Mouse (Mus musculus): ENCODE results near the gene Slpi. TPM values are rescaled to one million over a fixed set of nuclear protein-coding genes. Genes with fewer than 3 reads are reported as not detected.

The Slpi gene
- total RNA-seq, 2 experiments from 2014 or later = 1.2 to 2.0 TPM

GRCm38 (mm10) chr2:164421306-164421705 is 32.4 kb upstream of the Slpi start:
- DNase-seq (ENCODE audit: low spot score in 2 of 2) = no peak

DNA sequence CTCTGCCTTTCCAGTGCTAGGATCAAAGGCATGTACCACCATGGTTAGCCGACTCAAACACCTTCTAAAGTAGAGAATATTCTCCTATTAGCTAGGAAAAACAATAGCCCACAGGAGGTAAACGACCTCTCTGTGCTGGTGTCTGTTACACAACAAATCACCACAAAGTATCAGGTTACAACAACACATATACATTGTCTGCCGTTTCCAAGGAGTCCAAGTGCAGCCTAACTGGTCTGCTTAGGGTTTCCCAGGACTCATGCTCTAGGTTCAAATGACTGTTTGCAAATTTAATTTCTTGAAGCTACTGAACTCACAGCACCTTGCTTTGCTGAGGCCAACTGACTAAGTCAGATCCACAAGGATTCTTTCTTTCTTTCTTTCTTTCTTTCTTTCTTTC is 30.6 kb upstream of the Slpi start:
- no peak for DNase-seq (ENCODE audit: low spot score in 2 of 2)

DNA sequence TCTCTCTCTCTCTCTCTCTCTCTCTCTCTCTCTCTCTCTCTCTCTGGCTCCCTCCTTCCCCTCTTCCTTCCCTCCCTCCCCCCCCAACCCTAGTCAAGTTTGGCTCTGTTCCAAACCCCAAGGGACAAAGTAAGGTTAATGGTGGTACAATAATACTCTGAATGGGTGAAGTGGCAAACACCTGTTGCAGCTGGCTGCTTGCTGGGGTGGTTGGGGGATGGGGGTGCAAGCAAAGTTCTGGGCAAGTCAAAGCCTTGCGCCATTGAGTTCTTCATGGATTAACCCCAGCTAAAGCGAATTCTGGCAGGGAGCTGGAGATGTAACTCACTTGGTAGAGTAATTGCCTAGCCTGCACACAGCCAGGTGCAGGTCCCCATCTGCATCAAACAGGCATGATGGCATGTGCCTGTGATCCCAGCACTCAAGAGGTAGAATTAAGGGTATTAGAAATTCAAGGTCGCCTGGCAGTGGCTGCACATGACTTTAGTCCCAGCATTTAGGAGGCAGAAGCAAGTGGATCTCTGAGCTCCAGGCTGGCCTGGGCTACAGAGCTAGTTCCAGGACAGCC is 29.5 kb upstream of the Slpi start:
- DNase-seq (ENCODE audit: low spot score in 2 of 2) = no peak

GRCm38 (mm10) chr2:164417198-164417597 is 28.3 kb upstream of the Slpi start:
- DNase-seq (ENCODE audit: low spot score in 2 of 2) = no peak

DNA sequence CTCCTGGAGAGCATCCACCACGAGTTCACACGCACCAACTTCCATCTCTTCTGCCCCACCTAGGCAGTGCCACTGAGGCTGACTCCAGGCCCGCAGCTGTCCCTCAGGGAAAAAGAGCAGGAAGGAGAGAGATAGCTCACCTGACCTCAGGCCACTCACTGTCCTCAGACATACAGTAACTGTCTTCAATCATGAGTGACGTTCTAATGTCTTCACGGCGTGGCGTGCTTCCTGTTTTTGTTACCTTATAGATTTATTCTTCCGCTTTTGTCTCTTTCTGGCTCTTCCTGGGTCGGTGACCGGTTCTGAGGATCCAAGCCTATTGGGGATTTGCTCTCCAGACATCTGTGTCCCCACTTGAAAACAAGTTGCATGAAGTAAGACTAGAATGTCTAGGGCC is 25.7 kb upstream of the Slpi start:
- no peak for DNase-seq (ENCODE audit: low spot score in 2 of 2)

- no peak for DNase-seq (ENCODE audit: low spot score in 2 of 2)
Observed at GRCm38 (mm10) chr2:164414167-164414566, 25.3 kb upstream of the Slpi start.

DNA sequence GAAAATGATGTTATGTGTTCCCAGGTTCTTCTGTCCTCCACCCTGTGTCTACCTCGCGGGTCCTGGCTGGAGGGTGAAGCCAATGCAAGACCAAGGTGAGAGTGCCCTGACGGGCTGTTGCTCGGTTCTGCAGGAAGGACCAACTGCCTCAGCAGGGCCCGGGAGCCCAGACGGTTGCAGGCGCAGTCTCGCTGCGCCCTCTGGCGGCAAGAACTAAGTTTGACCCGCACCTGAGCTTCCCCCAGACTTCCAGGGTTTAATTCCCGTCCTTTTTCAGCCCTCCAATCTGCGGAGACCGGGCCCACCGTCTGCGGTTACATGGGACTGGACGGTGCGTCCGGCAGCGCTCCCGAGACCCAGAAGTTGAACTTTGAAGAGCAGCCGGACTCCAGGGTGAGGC is 18.8 kb upstream of the Slpi start:
- peak; percentile 66 to 74 for DNase-seq (ENCODE audit: low spot score in 2 of 2)

GRCm38 (mm10) chr2:164405519-164405918 is 16.6 kb upstream of the Slpi start:
- no peak for DNase-seq (ENCODE audit: low spot score in 2 of 2)

DNA sequence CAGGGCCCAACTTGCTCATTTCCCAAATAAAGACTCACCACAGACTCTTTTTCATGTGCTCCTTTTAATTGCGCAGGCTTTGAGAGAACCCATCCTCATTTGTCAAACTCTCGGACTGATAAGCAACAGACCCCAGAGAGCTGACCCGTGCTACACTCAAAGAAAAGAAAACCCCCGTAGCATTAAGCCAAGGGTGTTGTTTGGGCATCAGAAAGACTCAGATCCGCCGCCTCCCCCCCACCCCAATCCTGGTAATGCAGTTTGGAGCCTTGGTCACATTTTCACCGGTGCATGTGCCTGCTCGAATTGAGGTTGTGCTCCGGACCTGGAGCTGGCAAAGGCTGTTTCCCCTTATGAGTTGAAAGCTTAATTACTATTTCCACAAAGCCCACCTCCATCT is 16.2 kb upstream of the Slpi start, which contains the start of gene Matn4:
TSS of gene Matn4 (minus strand) at position 101 of the 400 bp plus-strand sequence.
- no peak for DNase-seq (ENCODE audit: low spot score in 2 of 2)

DNA sequence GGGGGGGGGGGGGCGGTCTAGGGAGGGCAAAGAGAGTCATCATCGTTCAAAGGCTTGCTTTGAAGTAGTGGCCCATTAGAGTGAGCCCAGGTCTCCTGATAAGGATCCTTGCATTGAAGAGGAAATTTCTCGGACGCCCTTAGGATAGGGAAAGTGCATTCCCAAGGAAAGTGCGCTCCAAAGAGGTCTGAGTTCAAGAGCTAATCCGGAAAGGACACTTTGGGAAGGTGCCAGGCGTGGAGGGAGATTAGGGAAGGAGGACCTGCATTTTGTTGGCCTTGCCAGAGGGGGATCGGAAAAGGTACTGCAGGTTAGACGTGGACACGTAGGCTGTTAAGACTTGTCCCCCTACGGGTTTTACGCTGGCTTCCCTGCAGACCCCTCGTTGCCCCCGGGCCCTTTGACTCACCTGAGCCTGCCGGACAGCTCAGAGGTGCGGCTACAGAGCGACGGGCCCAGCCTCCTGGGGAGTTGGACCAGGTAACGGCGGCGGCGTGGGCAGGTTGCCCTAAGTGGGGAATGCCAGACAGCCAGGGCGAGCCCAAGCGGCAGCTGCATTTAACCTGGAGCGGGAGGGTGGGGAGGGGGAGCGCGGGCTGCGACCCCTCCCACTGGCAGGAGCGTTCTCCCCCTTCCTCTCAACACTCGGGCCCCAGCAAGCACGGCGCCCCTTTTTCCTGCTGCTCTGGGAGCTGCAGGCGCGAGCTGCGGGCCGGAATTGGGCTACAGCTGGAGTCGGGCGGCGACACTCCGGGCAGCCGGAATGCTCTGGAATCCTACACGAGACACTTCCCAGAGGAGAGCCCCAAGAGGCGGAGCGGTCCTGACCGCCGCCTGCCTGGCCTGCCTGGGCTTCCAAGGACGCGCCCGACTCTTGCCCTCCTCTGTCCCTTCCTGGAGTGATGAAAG is 15.4 kb upstream of the Slpi start:
- no peak for DNase-seq (ENCODE audit: low spot score in 2 of 2)

GRCm38 (mm10) chr2:164403396-164404081 is 14.6 kb upstream of the Slpi start:
- peak in 1 of 2 experiments; percentile 59 for DNase-seq (ENCODE audit: low spot score in 2 of 2)

- peak; percentile 55 to 58 for DNase-seq (ENCODE audit: low spot score in 2 of 2)
Observed at GRCm38 (mm10) chr2:164402906-164403305, 14.0 kb upstream of the Slpi start, which contains the start of gene Rbpjl. Rbpjl (plus strand) TSS chr2:164403141.

- DNase-seq (ENCODE audit: low spot score in 2 of 2) = no peak
Observed at GRCm38 (mm10) chr2:164396911-164397310, 8.0 kb upstream of the Slpi start.

DNA sequence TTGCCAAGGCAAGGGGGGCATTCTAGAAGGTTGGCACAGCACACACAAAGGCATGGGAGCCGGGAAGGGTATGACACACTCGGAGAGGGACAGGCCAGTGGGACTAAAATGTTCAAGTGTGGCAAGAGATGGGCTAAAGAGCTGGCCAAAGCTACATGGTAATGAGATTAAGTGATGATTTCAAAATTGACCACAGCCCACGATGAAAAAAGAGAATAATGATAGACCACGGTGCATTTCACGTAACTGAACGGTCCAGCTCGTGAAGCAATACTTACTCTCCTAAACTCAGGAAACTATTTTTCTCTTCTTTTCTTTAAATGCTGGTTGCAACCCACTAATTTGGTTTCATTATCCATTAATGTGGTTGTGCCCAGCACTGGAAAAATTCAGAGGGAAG is 7.2 kb upstream of the Slpi start:
- no peak for DNase-seq (ENCODE audit: low spot score in 2 of 2)

- DNase-seq (ENCODE audit: low spot score in 2 of 2) = no peak
Observed at GRCm38 (mm10) chr2:164393126-164393525, 4.2 kb upstream of the Slpi start.

GRCm38 (mm10) chr2:164389499-164389898 is 604 bp upstream of the Slpi start:
- DNase-seq (ENCODE audit: low spot score in 2 of 2) = peak; percentile 88

DNA sequence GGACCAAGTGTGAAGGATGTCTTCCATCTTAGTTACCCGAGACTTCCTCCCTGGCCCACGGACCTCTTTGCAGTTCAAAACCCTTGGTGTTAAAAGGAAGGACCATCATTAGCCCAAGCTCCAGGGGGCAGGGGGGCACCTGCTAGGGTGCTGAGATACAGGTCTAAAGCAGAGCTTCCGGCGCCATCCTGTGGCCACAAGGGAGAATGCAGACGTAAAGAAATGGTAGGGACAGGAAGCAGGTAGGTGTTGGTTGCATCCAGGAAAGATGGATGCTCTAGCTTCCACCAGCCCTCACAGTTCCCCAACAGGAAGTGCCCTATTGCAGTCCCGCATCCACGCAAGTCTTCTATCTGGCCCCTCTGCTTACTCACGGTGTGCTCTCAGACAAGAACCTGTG is 1.9 kb downstream of the Slpi start:
- DNase-seq (ENCODE audit: low spot score in 2 of 2) = peak; percentile 51 to 63

- peak in 1 of 2 experiments; percentile 62 for DNase-seq (ENCODE audit: low spot score in 2 of 2)
Observed at GRCm38 (mm10) chr2:164385927-164386763, 2.8 kb downstream of the Slpi start.

DNA sequence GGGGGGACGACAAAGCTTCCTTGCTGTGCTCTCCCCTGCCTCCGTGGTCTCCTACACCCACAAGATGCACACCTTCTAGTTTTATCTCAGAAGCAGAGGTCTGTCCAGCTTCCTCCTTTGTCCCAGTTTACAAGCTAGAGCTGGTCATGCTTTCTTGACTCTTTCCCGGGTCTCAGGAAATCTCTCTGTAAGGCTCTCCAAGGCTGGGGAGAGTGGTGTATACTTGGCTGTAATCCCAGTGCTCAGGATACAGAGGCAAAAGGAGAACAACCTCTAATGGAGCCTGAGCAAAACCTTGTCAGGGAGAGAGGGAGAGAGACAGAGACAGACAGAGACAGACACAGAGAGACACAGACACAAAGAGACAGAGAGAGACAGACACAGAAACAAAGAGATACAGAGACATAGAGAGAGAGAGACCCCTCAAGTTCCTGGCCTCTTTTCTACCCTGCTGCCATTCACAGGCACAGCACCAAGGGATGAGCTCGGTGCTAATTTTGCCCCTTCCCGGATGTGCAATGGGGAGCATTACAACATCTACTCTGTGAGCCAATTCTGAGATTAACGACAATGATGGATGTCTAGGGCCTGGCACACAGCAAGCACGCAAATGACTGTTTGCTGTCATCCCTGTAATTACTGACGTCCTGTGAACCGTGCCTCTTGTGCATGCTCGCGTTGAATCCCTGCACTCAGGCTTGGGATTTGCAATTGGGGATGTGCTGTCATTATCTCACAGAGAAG is 5.1 kb downstream of the Slpi start:
- no peak for DNase-seq (ENCODE audit: low spot score in 2 of 2)

DNA sequence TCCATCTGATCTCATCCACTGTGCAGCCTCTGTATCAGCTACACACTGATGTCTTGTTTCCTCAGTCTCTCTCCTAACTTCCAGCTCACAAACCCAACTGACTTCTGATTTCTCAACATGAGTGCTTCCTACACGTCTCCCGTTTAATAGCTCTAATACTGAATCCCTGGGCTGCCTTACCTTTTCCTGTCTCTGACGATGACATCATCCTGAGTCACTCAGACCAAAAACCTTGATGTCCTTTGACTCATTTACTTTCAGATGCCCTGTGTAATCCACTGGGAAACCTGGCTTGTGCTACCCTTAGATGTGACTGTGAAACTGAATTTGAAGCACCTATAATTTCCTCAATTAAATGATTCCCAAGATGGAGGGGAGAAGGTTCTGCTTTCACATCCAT is 5.9 kb downstream of the Slpi start:
- no peak for DNase-seq (ENCODE audit: low spot score in 2 of 2)
